Mouse (Mus musculus): ENCODE results near the gene Akr1c12. TPM values are rescaled to one million over a fixed set of nuclear protein-coding genes. Genes with fewer than 3 reads are reported as not detected.
"Not testable (repeated sequence)": the region's sequence is repeated elsewhere in the genome, so short reads cannot be mapped to it uniquely, and the experiment has no call there.

The Akr1c12 gene
- polyA plus RNA-seq, 1 experiment from 2014 or later = 54.9 TPM

- H3K4me2 ChIP-seq (ENCODE audit: low read length); H3K27ac ChIP-seq (ENCODE audit: low read depth); H3K9me3 ChIP-seq (ENCODE audit: control insufficient read depth, low read length); H3K9ac ChIP-seq (ENCODE audit: low read length); H3K27me3 ChIP-seq (replicated peaks; ENCODE audit: control insufficient read depth, insufficient read depth, low read length); H3K4me3 ChIP-seq (ENCODE audit: low read depth, low read length); DNase-seq (ENCODE audit: low spot score); H3K4me1 ChIP-seq (replicated peaks; ENCODE audit: control insufficient read depth, insufficient read depth, low read length); ATAC-seq (replicated peaks; ENCODE audit: low FRiP score, low TSS enrichment, low read depth); H3K36me3 ChIP-seq (ENCODE audit: control insufficient read depth, insufficient read depth, low read length): not testable (repeated sequence)
- WGBS = 86% methylated on average over 2 of the region's 2 CpGs
These were observed 13.8 kb downstream of the Akr1c12 start for GRCm38 (mm10) chr13:4265455-4265854.

DNA sequence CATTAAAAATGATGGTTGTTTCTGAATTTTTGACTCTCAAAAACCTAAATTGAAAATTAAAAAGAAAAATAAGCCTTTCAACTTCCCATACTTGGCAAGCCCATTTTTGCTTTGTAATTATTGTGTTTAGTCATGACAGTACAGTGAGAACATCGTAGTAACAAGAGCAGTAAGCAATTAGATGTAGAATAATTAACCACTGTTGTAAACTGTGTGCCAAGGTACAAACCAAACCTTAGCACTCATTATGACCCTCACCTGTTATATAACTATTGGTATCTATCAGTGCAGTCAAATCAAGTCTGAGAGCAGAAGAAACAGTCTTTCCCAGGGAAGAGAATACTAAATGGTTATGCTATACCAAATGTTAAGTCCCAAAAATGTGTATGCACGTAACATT, 14.2 kb downstream of the Akr1c12 start:
- ATAC-seq (replicated peaks; ENCODE audit: low FRiP score, low TSS enrichment, low read depth) (no peak), DNase-seq (ENCODE audit: low spot score) (no peak)
- no peak overlapping the region for H3K27ac ChIP-seq (ENCODE audit: low read depth)
- no peaks in the 10 kb centered on the region for H3K9me3 ChIP-seq (ENCODE audit: control insufficient read depth, low read length)
- H3K4me2 ChIP-seq (ENCODE audit: low read length) = no peak overlapping the region
- H3K9ac ChIP-seq (ENCODE audit: low read length) = no peak overlapping the region
- 86% methylated on average over 2 of the region's 2 CpGs for WGBS
- no peak overlapping the region for H3K4me3 ChIP-seq (ENCODE audit: low read depth, low read length)
- H3K4me1 ChIP-seq (replicated peaks; ENCODE audit: control insufficient read depth, insufficient read depth, low read length) = no peaks in the 10 kb centered on the region
- no peaks in the 10 kb centered on the region for H3K27me3 ChIP-seq (replicated peaks; ENCODE audit: control insufficient read depth, insufficient read depth, low read length)
- H3K36me3 ChIP-seq (ENCODE audit: control insufficient read depth, insufficient read depth, low read length) = no peaks in the 10 kb centered on the region

GRCm38 (mm10) chr13:4264612-4265011, 14.6 kb downstream of the Akr1c12 start:
- 83% methylated on average over 3 of the region's 3 CpGs for WGBS
- no peak overlapping the region for H3K4me3 ChIP-seq (ENCODE audit: low read depth, low read length)
- no peaks in the 10 kb centered on the region for H3K36me3 ChIP-seq (ENCODE audit: control insufficient read depth, insufficient read depth, low read length)
- no peak for DNase-seq (ENCODE audit: low spot score)
- no peaks in the 10 kb centered on the region for H3K4me1 ChIP-seq (replicated peaks; ENCODE audit: control insufficient read depth, insufficient read depth, low read length)
- H3K4me2 ChIP-seq (ENCODE audit: low read length) = no peak overlapping the region
- ATAC-seq (replicated peaks; ENCODE audit: low FRiP score, low TSS enrichment, low read depth) = no peak
- no peak overlapping the region for H3K9ac ChIP-seq (ENCODE audit: low read length)
- no peaks in the 10 kb centered on the region for H3K9me3 ChIP-seq (ENCODE audit: control insufficient read depth, low read length)
- H3K27ac ChIP-seq (ENCODE audit: low read depth) = no peak overlapping the region
- no peaks in the 10 kb centered on the region for H3K27me3 ChIP-seq (replicated peaks; ENCODE audit: control insufficient read depth, insufficient read depth, low read length)

- no peaks in the 10 kb centered on the region for H3K4me1 ChIP-seq (replicated peaks; ENCODE audit: control insufficient read depth, insufficient read depth, low read length)
- no peaks in the 10 kb centered on the region for H3K36me3 ChIP-seq (ENCODE audit: control insufficient read depth, insufficient read depth, low read length)
- DNase-seq (ENCODE audit: low spot score) (no peak), ATAC-seq (replicated peaks; ENCODE audit: low FRiP score, low TSS enrichment, low read depth) (no peak)
- no peak overlapping the region for H3K4me3 ChIP-seq (ENCODE audit: low read depth, low read length)
- H3K9ac ChIP-seq (ENCODE audit: low read length) = no peak overlapping the region
- no peak overlapping the region for H3K4me2 ChIP-seq (ENCODE audit: low read length)
- H3K9me3 ChIP-seq (ENCODE audit: control insufficient read depth, low read length) = no peaks in the 10 kb centered on the region
- no peaks in the 10 kb centered on the region for H3K27me3 ChIP-seq (replicated peaks; ENCODE audit: control insufficient read depth, insufficient read depth, low read length)
- WGBS = 76% methylated on average over 6 of the region's 6 CpGs
- H3K27ac ChIP-seq (ENCODE audit: low read depth) = no peak overlapping the region
These were observed 21.9 kb downstream of the Akr1c12 start for GRCm38 (mm10) chr13:4257349-4257748.

DNA sequence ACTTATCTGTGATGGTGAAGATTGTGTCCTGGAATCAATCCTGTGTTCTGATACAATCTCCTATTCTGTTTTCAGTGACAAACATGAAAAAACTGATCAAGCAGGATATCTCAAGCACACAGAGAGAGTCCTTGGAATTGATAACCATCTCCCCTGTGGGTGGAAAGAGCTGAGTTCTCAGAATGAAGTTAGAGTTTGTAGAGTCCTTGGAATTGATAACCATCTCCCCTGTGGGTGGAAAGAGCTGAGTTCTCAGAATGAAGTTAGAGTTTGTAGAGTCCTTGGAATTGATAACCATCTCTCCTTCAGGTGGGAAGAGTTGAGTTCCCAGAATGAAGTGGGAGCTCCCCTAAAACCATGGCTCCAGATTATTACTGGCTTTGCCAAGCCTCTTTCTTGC, 22.3 kb downstream of the Akr1c12 start:
- not testable (repeated sequence) for H3K4me1 ChIP-seq (replicated peaks; ENCODE audit: control insufficient read depth, insufficient read depth, low read length); H3K4me2 ChIP-seq (ENCODE audit: low read length); ATAC-seq (replicated peaks; ENCODE audit: low FRiP score, low TSS enrichment, low read depth); DNase-seq (ENCODE audit: low spot score); H3K36me3 ChIP-seq (ENCODE audit: control insufficient read depth, insufficient read depth, low read length); H3K9me3 ChIP-seq (ENCODE audit: control insufficient read depth, low read length); H3K4me3 ChIP-seq (ENCODE audit: low read depth, low read length); H3K27ac ChIP-seq (ENCODE audit: low read depth); H3K9ac ChIP-seq (ENCODE audit: low read length); H3K27me3 ChIP-seq (replicated peaks; ENCODE audit: control insufficient read depth, insufficient read depth, low read length)

DNA sequence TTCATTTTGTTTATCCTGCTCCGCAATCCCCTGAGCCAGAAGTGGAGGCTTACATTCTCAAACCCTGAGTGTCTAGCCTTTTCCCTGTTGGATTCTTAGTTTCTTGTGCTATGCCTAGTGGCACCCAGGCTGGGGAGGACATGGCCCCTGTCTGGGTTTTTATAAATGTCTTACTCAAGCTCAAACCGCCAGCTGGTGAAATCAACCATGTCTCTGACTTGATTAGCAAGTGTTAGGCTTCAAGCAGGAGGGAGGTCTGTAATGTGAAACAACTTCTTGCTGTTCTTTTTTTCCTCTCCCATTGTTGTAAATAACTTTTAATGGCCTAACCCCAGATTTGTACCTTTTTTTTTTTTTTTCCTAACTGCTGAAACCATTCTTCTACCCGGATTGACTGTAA, 29.9 kb downstream of the Akr1c12 start:
- no peak for ATAC-seq (replicated peaks; ENCODE audit: low FRiP score, low TSS enrichment, low read depth)
- no peaks in the 10 kb centered on the region for H3K4me1 ChIP-seq (replicated peaks; ENCODE audit: control insufficient read depth, insufficient read depth, low read length)
- no peaks in the 10 kb centered on the region for H3K36me3 ChIP-seq (ENCODE audit: control insufficient read depth, insufficient read depth, low read length)
- no peak overlapping the region for H3K27ac ChIP-seq (ENCODE audit: low read depth)
- no peak overlapping the region for H3K4me3 ChIP-seq (ENCODE audit: low read depth, low read length)
- H3K4me2 ChIP-seq (ENCODE audit: low read length) = no peak overlapping the region
- no peak for DNase-seq (ENCODE audit: low spot score)
- no peaks in the 10 kb centered on the region for H3K9me3 ChIP-seq (ENCODE audit: control insufficient read depth, low read length)
- no peaks in the 10 kb centered on the region for H3K27me3 ChIP-seq (replicated peaks; ENCODE audit: control insufficient read depth, insufficient read depth, low read length)
- WGBS = 67% methylated on average over 3 of the region's 3 CpGs
- H3K9ac ChIP-seq (ENCODE audit: low read length) = no peak overlapping the region

GRCm38 (mm10) chr13:4244861-4245559, 34.2 kb downstream of the Akr1c12 start:
- Histone ChIP-seq H3K9me3 (ENCODE audit: control insufficient read depth, low read length) (no peaks in the 10 kb centered on the region), H3K4me2 (ENCODE audit: low read length) (peak overlapping the region; percentile 46), H3K36me3 (ENCODE audit: control insufficient read depth, insufficient read depth, low read length) (no peaks in the 10 kb centered on the region), H3K9ac (ENCODE audit: low read length) (no peak overlapping the region), H3K4me3 (ENCODE audit: low read depth, low read length) (peak overlapping the region; percentile 10; the same call in 1 of the 2 replicates), H3K27me3 (replicated peaks; ENCODE audit: control insufficient read depth, insufficient read depth, low read length) (no peaks in the 10 kb centered on the region), H3K4me1 (replicated peaks; ENCODE audit: control insufficient read depth, insufficient read depth, low read length) (no peaks in the 10 kb centered on the region), H3K27ac (ENCODE audit: low read depth) (no peak overlapping the region)
- DNase-seq (ENCODE audit: low spot score) (peak; percentile 71), ATAC-seq (replicated peaks; ENCODE audit: low FRiP score, low TSS enrichment, low read depth) (peak; percentile 90)
- WGBS = 3% methylated on average over 13 of the region's 13 CpGs

GRCm38 (mm10) chr13:4233536-4234172, 45.6 kb downstream of the Akr1c12 start:
- H3K4me3 ChIP-seq (ENCODE audit: low read depth, low read length) = peak overlapping the region; percentile 30
- peak; percentile 62 for DNase-seq (ENCODE audit: low spot score)

GRCm38 (mm10) chr13:4233135-4233534, 46.1 kb downstream of the Akr1c12 start:
- Histone ChIP-seq H3K4me3 (ENCODE audit: low read depth, low read length) (no peak overlapping the region), H3K27me3 (replicated peaks; ENCODE audit: control insufficient read depth, insufficient read depth, low read length) (no peaks in the 10 kb centered on the region), H3K9me3 (ENCODE audit: control insufficient read depth, low read length) (no peaks in the 10 kb centered on the region), H3K36me3 (ENCODE audit: control insufficient read depth, insufficient read depth, low read length) (no peaks in the 10 kb centered on the region; the same call in 1 of the 2 replicates), H3K27ac (ENCODE audit: low read depth) (0 out of 2 replicates have a peak overlapping the region, but pooled peaks have one; percentile 16), H3K9ac (ENCODE audit: low read length) (no peak overlapping the region), H3K4me2 (ENCODE audit: low read length) (no peak overlapping the region), H3K4me1 (replicated peaks; ENCODE audit: control insufficient read depth, insufficient read depth, low read length) (no peaks in the 10 kb centered on the region)
- WGBS = 67% methylated on average over 1 of the region's 1 CpGs
- peak; percentile 22; the same call in 1 of the 2 replicates for ATAC-seq (replicated peaks; ENCODE audit: low FRiP score, low TSS enrichment, low read depth)
- no peak for DNase-seq (ENCODE audit: low spot score)

More at GRCm38 (mm10) chr13:4233536-4234172, 45.6 kb downstream of the Akr1c12 start:
- Histone ChIP-seq H3K4me1 (replicated peaks; ENCODE audit: control insufficient read depth, insufficient read depth, low read length) (no peaks in the 10 kb centered on the region), H3K27me3 (replicated peaks; ENCODE audit: control insufficient read depth, insufficient read depth, low read length) (no peaks in the 10 kb centered on the region), H3K9ac (ENCODE audit: low read length) (peak overlapping the region; percentile 5; the same call in 1 of the 2 replicates), H3K9me3 (ENCODE audit: control insufficient read depth, low read length) (no peaks in the 10 kb centered on the region), H3K27ac (ENCODE audit: low read depth) (no peak overlapping the region), H3K4me2 (ENCODE audit: low read length) (peak overlapping the region; percentile 32), H3K36me3 (ENCODE audit: control insufficient read depth, insufficient read depth, low read length) (no peaks in the 10 kb centered on the region; the same call in 1 of the 2 replicates)
- ATAC-seq (replicated peaks; ENCODE audit: low FRiP score, low TSS enrichment, low read depth) = peak; percentile 95
- 64% methylated on average over 3 of the region's 3 CpGs for WGBS
